Mouse (Mus musculus): ENCODE data around the gene Scap. TPM values are rescaled to one million over a fixed set of nuclear protein-coding genes. Genes with fewer than 3 reads are reported as not detected.
"Not testable (repeated sequence)": the region's sequence is repeated elsewhere in the genome, so short reads cannot be mapped to it uniquely, and the experiment has no call there.

Scap gene
- polyA plus RNA-seq, 1 experiment from 2014 or later: 57.3 TPM

- Histone ChIP-seq H3K9me3 (replicated peaks) (no peaks in the 10 kb centered on the region), H3K27ac (replicated peaks) (no peak overlapping the region), H3K9ac (replicated peaks) (no peak overlapping the region), H3K36me3 (peaks cover 78% of the 10 kb centered on the region), H3K27me3 (replicated peaks) (no peaks in the 10 kb centered on the region), H3K4me1 (no peaks in the 10 kb centered on the region), H3K4me2 (no peak overlapping the region), H3K4me3 (replicated peaks) (no peak overlapping the region)
- ATAC-seq (ENCODE audit: low FRiP score): no peak
- WGBS: 88% methylated on average over 5 of the region's 5 CpGs
These were observed 18.4 kb upstream of the Scap start for GRCm38 (mm10) chr9:110314706-110315105.

- no peaks in the 10 kb centered on the region for H3K9me3 ChIP-seq (replicated peaks)
- no peak overlapping the region for H3K4me2 ChIP-seq
- ATAC-seq (ENCODE audit: low FRiP score): no peak
- H3K36me3 ChIP-seq: peaks cover 76% of the 10 kb centered on the region
- H3K4me3 ChIP-seq (replicated peaks): no peak overlapping the region
- no peaks in the 10 kb centered on the region for H3K4me1 ChIP-seq
- H3K9ac ChIP-seq (replicated peaks): no peak overlapping the region
- 93% methylated on average over 6 of the region's 6 CpGs for WGBS
- no peaks in the 10 kb centered on the region for H3K27me3 ChIP-seq (replicated peaks)
- H3K27ac ChIP-seq (replicated peaks): no peak overlapping the region
These were observed 17.7 kb upstream of the Scap start for GRCm38 (mm10) chr9:110315410-110315809.

- 95% methylated on average over 8 of the region's 8 CpGs for WGBS
- no peaks in the 10 kb centered on the region for H3K4me1 ChIP-seq
- no peak for ATAC-seq (ENCODE audit: low FRiP score)
These were observed 17.2 kb upstream of the Scap start for GRCm38 (mm10) chr9:110315904-110316303.

GRCm38 (mm10) chr9:110316503-110316902, 16.6 kb upstream of the Scap start:
- H3K4me2 ChIP-seq: no peak overlapping the region
- no peaks in the 10 kb centered on the region for H3K9me3 ChIP-seq (replicated peaks)
- no peak overlapping the region for H3K9ac ChIP-seq (replicated peaks)
- H3K36me3 ChIP-seq: peaks cover 77% of the 10 kb centered on the region
- H3K27ac ChIP-seq (replicated peaks): no peak overlapping the region
- H3K4me1 ChIP-seq: no peaks in the 10 kb centered on the region
- H3K4me3 ChIP-seq (replicated peaks): no peak overlapping the region
- ATAC-seq (ENCODE audit: low FRiP score): no peak
- no peaks in the 10 kb centered on the region for H3K27me3 ChIP-seq (replicated peaks)
- WGBS: 96% methylated on average over 8 of the region's 8 CpGs

More at GRCm38 (mm10) chr9:110315904-110316303, 17.2 kb upstream of the Scap start:
- Histone ChIP-seq H3K9me3 (replicated peaks) (no peaks in the 10 kb centered on the region), H3K36me3 (peaks cover 76% of the 10 kb centered on the region), H3K27me3 (replicated peaks) (no peaks in the 10 kb centered on the region), H3K27ac (replicated peaks) (no peak overlapping the region), H3K4me2 (no peak overlapping the region), H3K4me3 (replicated peaks) (no peak overlapping the region), H3K9ac (replicated peaks) (no peak overlapping the region)

GRCm38 (mm10) chr9:110320769-110321168, 12.3 kb upstream of the Scap start:
- Histone ChIP-seq H3K4me2 (no peak overlapping the region), H3K36me3 (peaks cover 46% of the 10 kb centered on the region), H3K4me3 (replicated peaks) (no peak overlapping the region), H3K9me3 (replicated peaks) (no peaks in the 10 kb centered on the region), H3K9ac (replicated peaks) (no peak overlapping the region), H3K4me1 (no peaks in the 10 kb centered on the region), H3K27me3 (replicated peaks) (no peaks in the 10 kb centered on the region), H3K27ac (replicated peaks) (no peak overlapping the region)
- WGBS: 93% methylated on average over 10 of the region's 10 CpGs
- no peak for ATAC-seq (ENCODE audit: low FRiP score)

GRCm38 (mm10) chr9:110322972-110323371, 10.1 kb upstream of the Scap start:
- no peak for ATAC-seq (ENCODE audit: low FRiP score)
- no peak overlapping the region for H3K4me3 ChIP-seq (replicated peaks)
- H3K27me3 ChIP-seq (replicated peaks): no peaks in the 10 kb centered on the region
- H3K27ac ChIP-seq (replicated peaks): no peak overlapping the region
- no peak overlapping the region for H3K4me2 ChIP-seq
- peaks cover 41% of the 10 kb centered on the region for H3K36me3 ChIP-seq
- no peaks in the 10 kb centered on the region for H3K9me3 ChIP-seq (replicated peaks)
- no peaks in the 10 kb centered on the region for H3K4me1 ChIP-seq
- no peak overlapping the region for H3K9ac ChIP-seq (replicated peaks)

GRCm38 (mm10) chr9:110324181-110324580, 8.9 kb upstream of the Scap start:
- Histone ChIP-seq H3K9ac (replicated peaks) (no peak overlapping the region), H3K27ac (replicated peaks) (no peak overlapping the region), H3K4me1 (no peaks in the 10 kb centered on the region), H3K36me3 (peaks cover 29% of the 10 kb centered on the region), H3K9me3 (replicated peaks) (no peaks in the 10 kb centered on the region), H3K4me2 (no peak overlapping the region), H3K27me3 (replicated peaks) (no peaks in the 10 kb centered on the region), H3K4me3 (replicated peaks) (no peak overlapping the region)
- ATAC-seq (ENCODE audit: low FRiP score): no peak
- 96% methylated on average over 1 of the region's 1 CpGs for WGBS

- H3K36me3 ChIP-seq: no peaks in the 10 kb centered on the region
- no peak overlapping the region for H3K4me2 ChIP-seq
- no peak overlapping the region for H3K27ac ChIP-seq (replicated peaks)
- H3K9me3 ChIP-seq (replicated peaks): no peaks in the 10 kb centered on the region
- no peak for ATAC-seq (ENCODE audit: low FRiP score)
- no peaks in the 10 kb centered on the region for H3K4me1 ChIP-seq
- WGBS: 84% methylated on average over 2 of the region's 2 CpGs
- no peaks in the 10 kb centered on the region for H3K27me3 ChIP-seq (replicated peaks)
- H3K4me3 ChIP-seq (replicated peaks): no peak overlapping the region
- H3K9ac ChIP-seq (replicated peaks): no peak overlapping the region
These were observed 4.9 kb upstream of the Scap start for GRCm38 (mm10) chr9:110328178-110328577.

- Histone ChIP-seq H3K9ac (replicated peaks) (no peak overlapping the region), H3K4me3 (replicated peaks) (no peak overlapping the region), H3K4me2 (no peak overlapping the region), H3K4me1 (peaks cover 4% of the 10 kb centered on the region), H3K9me3 (replicated peaks) (no peaks in the 10 kb centered on the region), H3K27me3 (replicated peaks) (no peaks in the 10 kb centered on the region), H3K36me3 (no peaks in the 10 kb centered on the region), H3K27ac (replicated peaks) (no peak overlapping the region)
- no peak for ATAC-seq (ENCODE audit: low FRiP score)
- WGBS: 71% methylated on average over 5 of the region's 5 CpGs
These were observed 4.0 kb upstream of the Scap start for GRCm38 (mm10) chr9:110328946-110329630.

GRCm38 (mm10) chr9:110329655-110330054, 3.4 kb upstream of the Scap start:
- Histone ChIP-seq H3K9ac (replicated peaks) (no peak overlapping the region), H3K9me3 (replicated peaks) (no peaks in the 10 kb centered on the region), H3K4me1 (peaks cover 9% of the 10 kb centered on the region), H3K4me3 (replicated peaks) (no peak overlapping the region), H3K36me3 (no peaks in the 10 kb centered on the region), H3K27me3 (replicated peaks) (no peaks in the 10 kb centered on the region), H3K4me2 (no peak overlapping the region), H3K27ac (replicated peaks) (no peak overlapping the region)
- WGBS: 84% methylated on average over 21 of the region's 21 CpGs
- no peak for ATAC-seq (ENCODE audit: low FRiP score)

GRCm38 (mm10) chr9:110330341-110330740, 2.7 kb upstream of the Scap start:
- H3K9ac ChIP-seq (replicated peaks): no peak overlapping the region
- H3K27ac ChIP-seq (replicated peaks): no peak overlapping the region
- no peak overlapping the region for H3K4me3 ChIP-seq (replicated peaks)
- peaks cover 16% of the 10 kb centered on the region for H3K4me1 ChIP-seq
- no peaks in the 10 kb centered on the region for H3K27me3 ChIP-seq (replicated peaks)
- H3K4me2 ChIP-seq: no peak overlapping the region
- no peaks in the 10 kb centered on the region for H3K36me3 ChIP-seq
- H3K9me3 ChIP-seq (replicated peaks): no peaks in the 10 kb centered on the region
- ATAC-seq (ENCODE audit: low FRiP score): no peak
- 76% methylated on average over 6 of the region's 6 CpGs for WGBS

GRCm38 (mm10) chr9:110330913-110331312, 2.2 kb upstream of the Scap start:
- H3K9ac ChIP-seq (replicated peaks); H3K27me3 ChIP-seq (replicated peaks); H3K9me3 ChIP-seq (replicated peaks); H3K4me2 ChIP-seq; ATAC-seq (ENCODE audit: low FRiP score); H3K36me3 ChIP-seq; H3K27ac ChIP-seq (replicated peaks); H3K4me3 ChIP-seq (replicated peaks): not testable (repeated sequence)
- WGBS: 95% methylated on average over 5 of the region's 5 CpGs
- H3K4me1 ChIP-seq: peaks cover 17% of the 10 kb centered on the region

Data from neural tube, embryonic 15.5 days (tissue).